Mouse (Mus musculus): ENCODE data around the gene Osbpl10.

Osbpl10 gene

GRCm38 (mm10) chr9:115229145-115229544 is 250.8 kb downstream of the Osbpl10 start:
- DNase-seq, result no peak

- no peak for DNase-seq
Measured at GRCm38 (mm10) chr9:115229676-115230075, 251.3 kb downstream of the Osbpl10 start.

- DNase-seq, result no peak
Measured at GRCm38 (mm10) chr9:115230141-115230540, 251.8 kb downstream of the Osbpl10 start.

- DNase-seq, result no peak
Measured at GRCm38 (mm10) chr9:115231476-115231875, 253.1 kb downstream of the Osbpl10 start.

GRCm38 (mm10) chr9:115233721-115234120 is 255.4 kb downstream of the Osbpl10 start:
- no peak for DNase-seq

GRCm38 (mm10) chr9:115234561-115234960 is 256.2 kb downstream of the Osbpl10 start:
- no peak for DNase-seq

- DNase-seq, result no peak
Measured at GRCm38 (mm10) chr9:115236352-115236841, 258.0 kb downstream of the Osbpl10 start.

- no peak for DNase-seq
Measured at GRCm38 (mm10) chr9:115237943-115238342, 259.6 kb downstream of the Osbpl10 start.

GRCm38 (mm10) chr9:115239861-115240260 is 261.5 kb downstream of the Osbpl10 start:
- DNase-seq, result no peak

- DNase-seq, result no peak
Measured at GRCm38 (mm10) chr9:115243630-115244029, 265.3 kb downstream of the Osbpl10 start.

GRCm38 (mm10) chr9:115245092-115245491 is 266.7 kb downstream of the Osbpl10 start:
- DNase-seq, result no peak

- no peak for DNase-seq
Measured at GRCm38 (mm10) chr9:115249145-115249544, 270.8 kb downstream of the Osbpl10 start.

- no peak for DNase-seq
Measured at GRCm38 (mm10) chr9:115257733-115258286, 279.4 kb downstream of the Osbpl10 start.

GRCm38 (mm10) chr9:115259866-115260265 is 281.5 kb downstream of the Osbpl10 start:
- DNase-seq, result no peak

- DNase-seq, result no peak
Measured at GRCm38 (mm10) chr9:115260464-115260863, 282.1 kb downstream of the Osbpl10 start.

GRCm38 (mm10) chr9:115261456-115261855 is 283.1 kb downstream of the Osbpl10 start:
- no peak for DNase-seq

- no peak for DNase-seq
Measured at GRCm38 (mm10) chr9:115261896-115262295, 283.5 kb downstream of the Osbpl10 start.

- DNase-seq, result no peak
Measured at GRCm38 (mm10) chr9:115271556-115271955, 293.2 kb downstream of the Osbpl10 start.

GRCm38 (mm10) chr9:115272451-115272850 is 294.1 kb downstream of the Osbpl10 start:
- peak; percentile 11 to 20 for DNase-seq

GRCm38 (mm10) chr9:115273095-115273649 is 294.8 kb downstream of the Osbpl10 start:
- DNase-seq, result no peak

GRCm38 (mm10) chr9:115274806-115275205 is 296.4 kb downstream of the Osbpl10 start:
- no peak for DNase-seq

- DNase-seq, result no peak
Measured at GRCm38 (mm10) chr9:115278641-115279040, 300.3 kb downstream of the Osbpl10 start.

Measured in thymus, adult 18-20 months (tissue).